Mouse (Mus musculus) lung, postnatal 14 days (tissue): ENCODE data around the gene Lin7c.

ENCODE experiments used
- DNase-seq: peaks from one replicate; pipeline ENCODE4 v3.0.0; 2021

Lin7c gene

GRCm38 (mm10) chr2:109942810-109943570, 52.3 kb downstream of the Lin7c start:
- DNase-seq, result no peak

- no peak for DNase-seq
These were observed 54.3 kb downstream of the Lin7c start for GRCm38 (mm10) chr2:109944995-109945394.

GRCm38 (mm10) chr2:109945532-109945931, 54.9 kb downstream of the Lin7c start:
- no peak for DNase-seq

- DNase-seq, result no peak
These were observed 55.8 kb downstream of the Lin7c start for GRCm38 (mm10) chr2:109946426-109946825.

GRCm38 (mm10) chr2:109949519-109949918, 58.9 kb downstream of the Lin7c start:
- DNase-seq, result no peak

- no peak for DNase-seq
These were observed 59.7 kb downstream of the Lin7c start for GRCm38 (mm10) chr2:109950311-109950710.
